Mouse (Mus musculus): ENCODE measurements at regions not wholly inside any gene's neighbourhood (a gene's known extent, or its start where the extent isn't known, plus 50 kb on each side); places are given as distances from the start of the nearest gene placed in this dataset.

DNA sequence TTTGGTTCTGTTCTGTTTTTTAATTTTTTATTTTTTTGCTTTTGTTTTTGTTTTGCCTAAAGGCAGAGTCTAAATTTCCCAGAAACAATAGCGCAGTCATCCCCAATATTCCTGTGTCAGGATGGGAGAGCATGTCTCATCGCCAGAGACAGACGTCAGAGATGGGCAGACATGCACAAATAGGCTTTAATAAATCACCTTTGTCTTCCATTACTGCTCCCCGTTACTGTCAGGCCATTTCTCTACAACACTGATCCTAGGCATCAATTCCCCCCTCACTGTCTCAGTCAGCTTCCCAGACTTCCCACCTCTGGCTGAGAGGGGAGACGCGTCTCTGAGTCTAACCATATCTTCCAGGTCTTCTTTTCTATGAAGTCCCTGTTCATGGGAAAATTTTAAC, 177.4 kb upstream of the Rfx3 start:
- no peak for TF ChIP-seq POLR2A (IDR thresholded peaks at IDR 0.05; ENCODE audit: control insufficient read depth, extremely low read depth, insufficient read depth, low read length, poor library complexity)
- TF ChIP-seq CTCF (IDR thresholded peaks at IDR 0.05; ENCODE audit: borderline replicate concordance, control insufficient read depth, extremely low read depth, insufficient read depth, low read length, poor library complexity): no peak
- Histone ChIP-seq H3K27me3 (ENCODE audit: control insufficient read depth, insufficient read depth, low read length) (no peaks in the 10 kb centered on the region), H3K4me3 (ENCODE audit: control insufficient read depth, insufficient read depth, low read length) (no peak overlapping the region), H3K27ac (ENCODE audit: control insufficient read depth, insufficient read depth, low read length) (no peak overlapping the region), H3K36me3 (ENCODE audit: control insufficient read depth, insufficient read depth, low read length) (no peaks in the 10 kb centered on the region), H3K4me1 (replicated peaks; ENCODE audit: control insufficient read depth, insufficient read depth, low read length) (no peaks in the 10 kb centered on the region)
- WGBS: 96% methylated on average over 6 of the region's 6 CpGs
- DNase-seq: no peak

- DNase-seq: no peak
- Histone ChIP-seq H3K4me3 (ENCODE audit: control insufficient read depth, insufficient read depth, low read length) (no peak overlapping the region), H3K36me3 (ENCODE audit: control insufficient read depth, insufficient read depth, low read length) (no peaks in the 10 kb centered on the region), H3K27ac (ENCODE audit: control insufficient read depth, insufficient read depth, low read length) (no peak overlapping the region), H3K4me1 (replicated peaks; ENCODE audit: control insufficient read depth, insufficient read depth, low read length) (no peaks in the 10 kb centered on the region), H3K27me3 (ENCODE audit: control insufficient read depth, insufficient read depth, low read length) (no peaks in the 10 kb centered on the region)
- WGBS: 89% methylated on average over 12 of the region's 12 CpGs
- TF ChIP-seq POLR2A (IDR thresholded peaks at IDR 0.05; ENCODE audit: control insufficient read depth, extremely low read depth, insufficient read depth, low read length, poor library complexity): no peak
- no peak for TF ChIP-seq CTCF (IDR thresholded peaks at IDR 0.05; ENCODE audit: borderline replicate concordance, control insufficient read depth, extremely low read depth, insufficient read depth, low read length, poor library complexity)
Measured at GRCm38 (mm10) chr19:28182411-28183182, 171.6 kb upstream of the Rfx3 start.

GRCm38 (mm10) chr19:28181171-28181570, 170.2 kb upstream of the Rfx3 start:
- no peaks in the 10 kb centered on the region for H3K27me3 ChIP-seq (ENCODE audit: control insufficient read depth, insufficient read depth, low read length)
- no peak overlapping the region for H3K4me3 ChIP-seq (ENCODE audit: control insufficient read depth, insufficient read depth, low read length)
- H3K4me1 ChIP-seq (replicated peaks; ENCODE audit: control insufficient read depth, insufficient read depth, low read length): no peaks in the 10 kb centered on the region
- no peaks in the 10 kb centered on the region for H3K36me3 ChIP-seq (ENCODE audit: control insufficient read depth, insufficient read depth, low read length)
- TF ChIP-seq POLR2A (IDR thresholded peaks at IDR 0.05; ENCODE audit: control insufficient read depth, extremely low read depth, insufficient read depth, low read length, poor library complexity) (no peak), CTCF (IDR thresholded peaks at IDR 0.05; ENCODE audit: borderline replicate concordance, control insufficient read depth, extremely low read depth, insufficient read depth, low read length, poor library complexity) (no peak)
- no peak overlapping the region for H3K27ac ChIP-seq (ENCODE audit: control insufficient read depth, insufficient read depth, low read length)
- WGBS: 88% methylated on average over 2 of the region's 2 CpGs
- no peak for DNase-seq

DNA sequence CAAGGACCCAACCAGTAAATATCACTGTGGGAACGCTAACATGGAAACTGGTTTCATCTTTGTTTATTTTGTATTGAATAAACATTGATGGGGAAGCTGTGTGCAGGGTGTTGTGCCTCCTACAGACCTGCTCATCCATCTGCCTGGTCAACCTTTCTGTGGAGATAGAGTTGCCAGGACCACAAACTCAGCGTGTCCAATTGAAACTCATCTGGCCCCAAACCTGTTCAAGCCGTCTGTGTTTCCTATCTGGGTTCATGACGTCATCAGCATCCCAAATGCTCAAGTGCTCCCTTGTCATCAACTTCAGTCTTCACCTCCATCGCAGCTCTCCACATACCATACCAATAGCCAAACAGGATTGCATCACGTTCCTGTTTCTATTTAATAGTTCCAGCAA, 167.1 kb upstream of the Rfx3 start:
- H3K27ac ChIP-seq (ENCODE audit: control insufficient read depth, insufficient read depth, low read length): no peak overlapping the region
- no peak for TF ChIP-seq POLR2A (IDR thresholded peaks at IDR 0.05; ENCODE audit: control insufficient read depth, extremely low read depth, insufficient read depth, low read length, poor library complexity)
- no peak for TF ChIP-seq CTCF (IDR thresholded peaks at IDR 0.05; ENCODE audit: borderline replicate concordance, control insufficient read depth, extremely low read depth, insufficient read depth, low read length, poor library complexity)
- 97% methylated on average over 6 of the region's 6 CpGs for WGBS
- no peak overlapping the region for H3K4me3 ChIP-seq (ENCODE audit: control insufficient read depth, insufficient read depth, low read length)
- H3K4me1 ChIP-seq (replicated peaks; ENCODE audit: control insufficient read depth, insufficient read depth, low read length): no peaks in the 10 kb centered on the region
- H3K36me3 ChIP-seq (ENCODE audit: control insufficient read depth, insufficient read depth, low read length): no peaks in the 10 kb centered on the region
- DNase-seq: no peak
- no peaks in the 10 kb centered on the region for H3K27me3 ChIP-seq (ENCODE audit: control insufficient read depth, insufficient read depth, low read length)

DNA sequence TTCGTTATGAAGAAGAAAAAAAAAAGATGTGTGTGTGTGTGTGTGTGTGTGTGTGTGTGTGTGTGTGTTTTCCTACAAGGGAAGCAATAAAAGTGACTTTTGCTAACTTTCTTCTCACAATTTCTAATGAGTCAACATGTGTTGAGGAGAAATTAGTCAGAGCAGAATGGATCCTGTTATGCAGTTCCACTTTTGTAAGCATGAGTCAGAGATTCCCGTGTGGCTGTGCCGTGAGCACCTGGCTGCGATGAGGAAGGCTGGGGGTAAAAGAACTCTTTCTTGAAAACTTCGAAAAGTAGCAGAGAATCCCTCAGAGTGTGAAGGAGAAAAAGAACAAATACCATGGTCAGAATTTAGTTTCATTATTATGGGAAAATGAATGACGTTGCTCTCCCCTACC, 165.9 kb upstream of the Rfx3 start:
- no peaks in the 10 kb centered on the region for H3K4me1 ChIP-seq (replicated peaks; ENCODE audit: control insufficient read depth, insufficient read depth, low read length)
- no peak for TF ChIP-seq CTCF (IDR thresholded peaks at IDR 0.05; ENCODE audit: borderline replicate concordance, control insufficient read depth, extremely low read depth, insufficient read depth, low read length, poor library complexity)
- TF ChIP-seq POLR2A (IDR thresholded peaks at IDR 0.05; ENCODE audit: control insufficient read depth, extremely low read depth, insufficient read depth, low read length, poor library complexity): no peak
- 91% methylated on average over 6 of the region's 6 CpGs for WGBS
- no peaks in the 10 kb centered on the region for H3K36me3 ChIP-seq (ENCODE audit: control insufficient read depth, insufficient read depth, low read length)
- no peak for DNase-seq
- H3K27me3 ChIP-seq (ENCODE audit: control insufficient read depth, insufficient read depth, low read length): no peaks in the 10 kb centered on the region
- H3K4me3 ChIP-seq (ENCODE audit: control insufficient read depth, insufficient read depth, low read length): no peak overlapping the region
- H3K27ac ChIP-seq (ENCODE audit: control insufficient read depth, insufficient read depth, low read length): no peak overlapping the region

DNA sequence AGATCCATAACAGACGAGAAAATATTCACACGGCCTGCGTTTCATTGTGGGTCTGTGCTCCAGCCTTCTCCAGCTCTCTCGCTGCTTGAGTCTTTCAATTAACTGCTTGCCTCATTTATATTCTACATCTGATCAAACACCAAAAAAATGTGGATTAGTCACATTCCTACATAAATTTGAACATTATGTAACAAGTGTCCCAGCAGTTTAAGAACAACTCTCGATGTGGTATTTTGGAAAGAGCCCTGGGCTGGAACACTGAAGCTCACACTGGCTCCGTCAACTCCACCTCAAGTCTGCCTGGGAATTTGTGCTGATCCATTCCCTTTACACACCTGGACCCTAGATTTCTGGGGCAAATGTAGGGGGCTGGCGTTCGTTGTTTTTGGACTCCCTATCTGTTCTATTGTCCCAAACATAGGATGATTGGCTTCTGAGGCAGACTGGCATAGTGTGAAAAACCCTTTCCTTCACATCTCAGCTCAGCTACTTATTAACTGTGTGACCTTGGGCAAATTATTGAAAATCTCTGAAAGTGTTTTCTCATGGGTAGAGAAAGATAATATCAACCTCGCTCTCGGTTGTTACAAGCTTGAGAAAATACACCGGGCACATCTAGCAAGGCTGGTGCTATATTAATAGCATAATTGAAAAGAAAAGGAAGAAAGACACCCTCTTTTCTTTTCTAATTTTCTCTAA, 161.0 kb upstream of the Rfx3 start:
- 97% methylated on average over 11 of the region's 11 CpGs for WGBS
- Histone ChIP-seq H3K36me3 (ENCODE audit: control insufficient read depth, insufficient read depth, low read length) (no peaks in the 10 kb centered on the region), H3K4me3 (ENCODE audit: control insufficient read depth, insufficient read depth, low read length) (no peak overlapping the region), H3K4me1 (replicated peaks; ENCODE audit: control insufficient read depth, insufficient read depth, low read length) (no peaks in the 10 kb centered on the region), H3K27ac (ENCODE audit: control insufficient read depth, insufficient read depth, low read length) (no peak overlapping the region), H3K27me3 (ENCODE audit: control insufficient read depth, insufficient read depth, low read length) (no peaks in the 10 kb centered on the region)
- no peak for TF ChIP-seq CTCF (IDR thresholded peaks at IDR 0.05; ENCODE audit: borderline replicate concordance, control insufficient read depth, extremely low read depth, insufficient read depth, low read length, poor library complexity)
- TF ChIP-seq POLR2A (IDR thresholded peaks at IDR 0.05; ENCODE audit: control insufficient read depth, extremely low read depth, insufficient read depth, low read length, poor library complexity): no peak
- DNase-seq: no peak

Measured in thymus, adult 2 months (tissue).